Mouse (Mus musculus) megakaryocyte, embryonic 14.5 days (primary cell): ENCODE measurements at regions not wholly inside any gene's neighbourhood (a gene's known extent, or its start where the extent isn't known, plus 50 kb on each side); places are given as distances from the start of the nearest gene placed in this dataset.

Experiments used
- H3K27me3 ChIP-seq: replicated peaks from 2 replicates; pipeline ENCODE3; 2012; ENCODE audit warnings: inconsistent platforms
- H3K36me3 ChIP-seq: replicated peaks from 2 replicates; pipeline ENCODE3; 2012; ENCODE audit warnings: low read length, inconsistent platforms, mixed read lengths
- H3K4me1 ChIP-seq: 2 replicates; pipeline ENCODE4 v1.6.1; 2012; ENCODE audit warnings: inconsistent platforms
- H3K4me3 ChIP-seq: replicated peaks from 2 replicates; pipeline ENCODE3; 2012; ENCODE audit warnings: moderate library complexity, mild to moderate bottlenecking, inconsistent platforms
- H3K9me3 ChIP-seq: 2 replicates; pipeline ENCODE4 v1.6.1; 2012; ENCODE audit warnings: inconsistent platforms
- FLI1 ChIP-seq: IDR thresholded peaks from 2 replicates; pipeline ENCODE4 v1.6.1; 2012; ENCODE audit warnings: low read length, inconsistent platforms, mixed read lengths
- GATA1 ChIP-seq: IDR thresholded peaks from 3 replicates; pipeline ENCODE4 v1.6.1; 2012; ENCODE audit warnings: mixed read lengths, low read length, inconsistent platforms, borderline replicate concordance

DNA sequence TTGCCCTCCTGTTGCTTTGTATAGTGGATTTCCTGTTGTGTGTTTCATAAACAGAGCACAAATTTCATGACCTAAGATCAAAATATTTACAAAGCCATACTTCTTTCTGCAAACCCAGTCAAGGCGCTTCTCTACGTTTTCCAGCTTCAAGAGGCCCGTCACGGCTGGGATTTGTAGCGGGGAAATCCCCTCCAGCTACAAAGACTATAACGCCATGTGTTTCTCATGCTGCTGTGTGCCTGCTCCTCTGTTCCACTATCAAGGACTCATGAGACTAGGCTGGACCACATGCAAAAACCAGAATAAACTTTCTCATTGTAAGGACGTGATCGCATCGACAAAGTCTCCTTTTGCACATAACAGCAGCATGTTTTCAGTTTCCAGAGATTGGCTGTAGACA, 196.0 kb upstream of the Hnrnpa3 start:
- H3K4me1 ChIP-seq: no peaks in the 10 kb centered on the region
- H3K36me3 ChIP-seq: no peaks in the 10 kb centered on the region
- no peak overlapping the region for H3K4me3 ChIP-seq
- H3K27me3 ChIP-seq: peaks cover 2% of the 10 kb centered on the region
- no peaks in the 10 kb centered on the region for H3K9me3 ChIP-seq
- TF ChIP-seq FLI1 (no peak), GATA1 (no peak)

DNA sequence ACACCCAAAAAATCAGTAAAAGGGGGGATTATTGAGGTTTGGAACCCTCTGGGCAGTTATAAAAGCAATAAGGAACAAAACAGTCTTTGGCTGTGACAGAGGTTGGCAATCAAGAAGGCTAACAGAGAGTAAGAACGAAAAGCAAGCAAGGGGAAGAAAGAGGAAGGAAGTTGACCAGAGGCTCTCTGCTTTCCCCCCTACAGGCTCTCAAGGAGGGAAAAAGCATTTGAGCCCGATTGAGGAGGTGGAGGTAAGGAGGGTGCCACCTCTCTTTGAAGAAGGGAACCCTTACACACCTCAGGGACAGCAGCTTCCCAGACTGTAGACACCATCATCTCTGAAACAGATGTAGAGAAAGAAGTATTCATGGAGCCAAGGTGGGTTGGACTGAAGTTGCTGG, 194.6 kb upstream of the Hnrnpa3 start:
- Histone ChIP-seq H3K4me3 (no peak overlapping the region), H3K27me3 (peaks cover 3% of the 10 kb centered on the region), H3K9me3 (no peaks in the 10 kb centered on the region), H3K4me1 (no peaks in the 10 kb centered on the region), H3K36me3 (no peaks in the 10 kb centered on the region)
- TF ChIP-seq FLI1: no peak
- TF ChIP-seq GATA1: no peak

DNA sequence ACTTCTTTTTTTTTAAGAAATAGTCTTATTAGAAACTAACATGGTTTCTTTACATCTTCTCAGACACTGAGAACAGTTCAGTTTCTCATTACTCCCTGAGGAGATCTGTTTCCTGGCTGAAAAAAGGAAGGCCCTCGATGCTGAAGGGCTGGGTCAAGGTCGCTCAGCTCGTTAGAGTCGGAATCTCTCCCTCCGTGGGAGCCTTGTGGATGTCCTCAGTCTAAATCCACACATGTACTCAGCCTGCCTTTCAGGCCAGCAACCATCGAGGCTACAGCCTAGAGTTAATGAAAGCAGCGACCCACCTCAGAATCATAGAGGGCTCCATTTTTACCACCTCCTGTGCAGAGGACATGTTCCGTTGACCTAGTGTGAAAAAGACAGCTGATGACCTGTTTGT, 190.2 kb upstream of the Hnrnpa3 start:
- Histone ChIP-seq H3K4me3 (no peak overlapping the region), H3K9me3 (no peaks in the 10 kb centered on the region), H3K4me1 (peaks cover 7% of the 10 kb centered on the region), H3K36me3 (no peaks in the 10 kb centered on the region), H3K27me3 (peaks cover 14% of the 10 kb centered on the region)
- TF ChIP-seq FLI1 (no peak), GATA1 (no peak)

DNA sequence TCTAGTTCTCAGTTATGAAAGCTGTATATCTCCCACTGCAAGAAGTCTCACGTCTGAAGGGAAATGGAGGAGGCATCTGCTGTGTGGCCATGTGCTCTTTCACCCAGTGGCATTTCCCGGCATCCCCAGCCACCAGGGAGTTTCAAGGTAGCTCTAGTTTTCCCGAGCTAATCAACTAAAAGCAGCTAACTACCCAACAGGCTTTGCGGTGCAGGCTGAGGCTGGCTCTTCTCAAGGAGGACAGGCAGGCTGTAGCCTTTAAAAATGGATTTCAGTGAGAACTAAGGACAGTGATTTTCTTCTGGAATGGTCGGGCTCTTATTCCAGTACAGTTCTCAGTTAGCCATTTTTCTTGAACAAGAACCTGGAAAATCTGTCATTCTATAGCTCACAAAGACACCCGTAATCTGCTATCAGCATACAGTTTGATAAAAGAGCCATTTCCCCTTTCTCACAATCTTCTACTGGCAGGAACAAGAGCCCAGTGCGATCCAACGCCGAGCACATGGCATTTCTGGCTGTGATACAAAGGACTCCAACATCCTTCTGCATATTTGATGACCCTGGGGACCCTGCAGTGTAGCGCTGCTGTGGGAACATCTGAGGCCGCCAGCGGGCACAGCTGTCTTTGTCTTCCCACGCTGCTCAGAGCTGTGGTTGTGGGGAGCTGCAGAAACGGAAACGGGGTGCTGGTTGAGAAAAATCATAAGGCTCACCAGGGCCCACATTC, 188.9 kb upstream of the Hnrnpa3 start:
- TF ChIP-seq FLI1 (no peak), GATA1 (no peak)
- Histone ChIP-seq H3K9me3 (no peaks in the 10 kb centered on the region), H3K27me3 (peaks cover 12% of the 10 kb centered on the region), H3K36me3 (no peaks in the 10 kb centered on the region), H3K4me1 (peaks cover 7% of the 10 kb centered on the region), H3K4me3 (peak overlapping the region; percentile 62)

DNA sequence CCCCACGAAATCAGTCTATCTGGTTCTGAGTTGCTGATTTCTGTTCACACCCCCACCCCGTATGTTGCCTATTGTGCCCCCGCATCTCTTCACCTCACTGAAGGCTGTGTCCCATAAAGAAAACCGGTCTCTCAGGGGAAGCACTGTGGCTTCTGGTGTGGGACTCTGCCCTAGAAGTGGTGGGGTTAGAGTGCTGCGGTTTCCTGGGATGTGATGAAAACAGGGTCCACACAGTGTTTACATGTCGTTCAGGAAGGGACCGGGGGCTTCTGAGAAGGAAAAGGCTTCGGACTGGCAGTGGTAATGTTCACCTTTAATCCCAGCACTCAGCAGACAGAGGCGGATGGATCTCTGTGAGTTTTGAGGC, 188.4 kb upstream of the Hnrnpa3 start:
- no peaks in the 10 kb centered on the region for H3K36me3 ChIP-seq
- no peaks in the 10 kb centered on the region for H3K9me3 ChIP-seq
- H3K27me3 ChIP-seq: peaks cover 12% of the 10 kb centered on the region
- TF ChIP-seq FLI1 (no peak), GATA1 (no peak)
- peak overlapping the region; percentile 62 for H3K4me3 ChIP-seq
- peaks cover 7% of the 10 kb centered on the region for H3K4me1 ChIP-seq

DNA sequence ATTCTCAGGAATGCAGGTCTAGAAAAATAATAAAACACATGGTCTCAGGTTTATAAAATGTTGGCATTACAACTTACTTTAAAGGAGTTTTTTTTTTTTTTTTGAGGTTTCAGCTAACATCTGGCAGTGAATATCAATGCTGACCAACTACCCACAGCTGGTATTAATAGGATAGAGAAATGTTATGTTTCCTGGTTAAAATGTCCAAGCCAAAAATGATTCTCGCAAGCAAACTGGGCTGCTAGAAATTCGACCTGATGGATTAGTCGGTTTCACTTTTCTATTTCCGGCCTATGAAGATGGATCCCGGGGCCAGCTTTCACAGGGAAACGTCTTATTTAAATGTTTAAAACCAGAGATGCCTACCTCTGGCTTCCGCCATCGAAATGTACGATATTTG, 186.6 kb upstream of the Hnrnpa3 start:
- Histone ChIP-seq H3K4me3 (no peak overlapping the region), H3K27me3 (peaks cover 12% of the 10 kb centered on the region), H3K36me3 (no peaks in the 10 kb centered on the region), H3K4me1 (peaks cover 7% of the 10 kb centered on the region), H3K9me3 (no peaks in the 10 kb centered on the region)
- TF ChIP-seq GATA1: no peak
- no peak for TF ChIP-seq FLI1

DNA sequence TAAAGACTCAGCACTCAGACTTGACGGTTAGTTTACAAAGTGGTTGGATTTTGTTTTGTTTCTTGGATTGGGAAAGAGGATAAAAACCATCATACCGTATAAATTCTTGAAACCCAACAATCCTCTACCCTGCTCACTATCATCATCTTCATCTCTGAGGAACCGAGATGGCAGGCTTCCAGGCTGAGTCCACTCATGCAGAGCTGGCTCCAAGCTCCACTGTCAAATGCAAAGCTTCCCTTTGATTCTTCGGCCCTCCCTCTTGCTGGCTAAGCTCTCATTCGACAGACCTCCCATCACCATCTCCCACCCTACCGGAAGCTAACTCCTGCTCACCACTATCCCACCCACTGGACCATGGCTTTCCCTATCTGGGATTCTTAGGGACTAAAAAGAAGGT, 184.6 kb upstream of the Hnrnpa3 start:
- H3K4me1 ChIP-seq: peaks cover 7% of the 10 kb centered on the region
- peaks cover 11% of the 10 kb centered on the region for H3K27me3 ChIP-seq
- H3K4me3 ChIP-seq: no peak overlapping the region
- no peaks in the 10 kb centered on the region for H3K36me3 ChIP-seq
- H3K9me3 ChIP-seq: no peaks in the 10 kb centered on the region
- TF ChIP-seq GATA1: no peak
- no peak for TF ChIP-seq FLI1

DNA sequence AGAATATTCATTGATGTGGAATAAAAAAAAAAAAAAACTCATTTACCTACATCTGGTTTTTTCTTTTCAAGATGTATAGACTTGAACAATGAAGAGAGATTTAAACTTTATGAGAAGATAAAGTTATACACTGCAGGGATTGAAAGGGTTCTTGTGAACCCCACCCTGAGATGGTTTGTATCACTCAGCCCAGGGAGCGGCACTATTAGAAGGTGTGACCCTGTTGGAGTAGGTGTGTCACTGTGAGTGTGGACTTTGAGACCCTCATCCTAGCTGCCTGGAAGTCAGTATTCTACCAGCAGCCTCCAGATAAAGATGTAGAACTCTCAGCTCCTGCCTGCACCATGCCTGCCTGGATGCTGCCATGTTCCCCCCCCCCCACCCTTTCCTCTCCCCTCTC, 182.7 kb upstream of the Hnrnpa3 start:
- Histone ChIP-seq H3K4me1 (no peaks in the 10 kb centered on the region), H3K27me3 (peaks cover 2% of the 10 kb centered on the region), H3K9me3 (no peaks in the 10 kb centered on the region), H3K36me3 (no peaks in the 10 kb centered on the region), H3K4me3 (no peak overlapping the region)
- no peak for TF ChIP-seq GATA1
- no peak for TF ChIP-seq FLI1

DNA sequence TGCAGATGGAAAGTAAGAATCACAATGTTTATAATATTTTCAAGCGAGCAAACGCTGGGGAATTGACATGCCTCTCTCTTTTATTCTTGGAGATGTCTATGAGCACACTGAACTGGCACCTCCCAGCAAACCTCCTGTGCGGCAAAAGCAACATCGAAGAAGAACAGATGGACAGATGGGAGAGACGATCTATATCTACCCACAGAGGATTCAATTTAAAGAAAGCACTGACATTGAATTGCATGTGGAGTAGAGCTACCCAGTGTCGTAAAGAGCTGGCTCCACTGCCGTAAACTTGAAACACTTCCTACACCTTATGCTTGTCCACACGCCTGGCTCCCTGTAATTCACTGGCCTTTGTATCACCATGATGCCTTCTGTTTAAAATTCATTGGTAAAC, 182.0 kb upstream of the Hnrnpa3 start:
- no peaks in the 10 kb centered on the region for H3K9me3 ChIP-seq
- TF ChIP-seq FLI1 (no peak), GATA1 (no peak)
- no peaks in the 10 kb centered on the region for H3K4me1 ChIP-seq
- H3K36me3 ChIP-seq: no peaks in the 10 kb centered on the region
- H3K4me3 ChIP-seq: no peak overlapping the region
- H3K27me3 ChIP-seq: no peaks in the 10 kb centered on the region

DNA sequence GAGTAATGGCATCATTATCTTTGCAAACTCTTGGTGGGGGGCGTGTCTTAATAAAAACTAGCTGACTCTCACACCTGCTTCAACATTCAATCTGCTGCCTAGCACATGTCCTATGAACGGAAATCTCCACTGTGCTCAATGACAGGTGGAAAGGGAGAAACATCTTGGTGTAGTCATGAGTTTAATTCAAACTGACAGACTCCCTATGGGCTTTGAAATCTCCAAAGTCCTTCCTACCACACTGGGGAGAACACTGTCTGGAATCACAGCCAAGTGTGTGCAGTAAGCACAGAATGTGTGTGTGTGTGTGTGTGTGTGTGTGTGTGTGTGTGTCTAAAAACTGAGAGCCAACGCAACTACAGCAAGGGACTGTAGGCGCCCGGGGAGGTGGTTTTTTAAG, 179.5 kb upstream of the Hnrnpa3 start:
- Histone ChIP-seq H3K9me3 (no peaks in the 10 kb centered on the region), H3K4me1 (no peaks in the 10 kb centered on the region), H3K27me3 (peaks cover 4% of the 10 kb centered on the region), H3K4me3 (no peak overlapping the region), H3K36me3 (no peaks in the 10 kb centered on the region)
- TF ChIP-seq FLI1 (no peak), GATA1 (no peak)

DNA sequence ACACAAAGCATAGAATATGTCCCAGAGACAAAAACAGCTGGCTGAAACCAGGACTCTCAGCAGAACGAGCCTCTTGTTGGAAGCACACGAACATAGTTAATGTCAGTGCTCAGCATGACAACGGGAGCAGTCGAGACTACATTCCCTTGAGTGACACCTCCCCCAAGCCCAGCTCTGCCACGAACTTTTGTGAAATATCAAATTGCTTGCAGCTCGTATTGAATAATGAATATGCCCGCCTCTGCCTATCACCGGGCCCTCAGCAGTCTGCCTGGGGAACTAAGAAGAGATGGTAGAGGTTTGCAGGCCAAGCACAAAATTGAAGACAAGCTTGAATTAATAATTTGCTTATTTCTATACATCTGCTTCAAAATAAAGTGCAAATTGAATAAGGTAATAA, 177.2 kb upstream of the Hnrnpa3 start:
- Histone ChIP-seq H3K27me3 (peaks cover 4% of the 10 kb centered on the region), H3K4me3 (no peak overlapping the region), H3K9me3 (no peaks in the 10 kb centered on the region), H3K4me1 (no peaks in the 10 kb centered on the region), H3K36me3 (no peaks in the 10 kb centered on the region)
- TF ChIP-seq FLI1 (no peak), GATA1 (no peak)
